Mouse (Mus musculus) fat pad, adult 2 months (tissue): ENCODE measurements around the gene Mdm4.

Source experiments
- DNase-seq: peaks from one replicate; pipeline ENCODE4 v3.0.0-alpha.2; 2011; ENCODE audit warnings: low read depth, low spot score; ENCODE audit errors: extremely low read depth

Gene Mdm4

GRCm38 (mm10) chr1:133030461-133030860 lies at the start of gene Mdm4:
Gene Mdm4 (minus strand): TSS chr1:133030561.
- DNase-seq: no peak

DNA sequence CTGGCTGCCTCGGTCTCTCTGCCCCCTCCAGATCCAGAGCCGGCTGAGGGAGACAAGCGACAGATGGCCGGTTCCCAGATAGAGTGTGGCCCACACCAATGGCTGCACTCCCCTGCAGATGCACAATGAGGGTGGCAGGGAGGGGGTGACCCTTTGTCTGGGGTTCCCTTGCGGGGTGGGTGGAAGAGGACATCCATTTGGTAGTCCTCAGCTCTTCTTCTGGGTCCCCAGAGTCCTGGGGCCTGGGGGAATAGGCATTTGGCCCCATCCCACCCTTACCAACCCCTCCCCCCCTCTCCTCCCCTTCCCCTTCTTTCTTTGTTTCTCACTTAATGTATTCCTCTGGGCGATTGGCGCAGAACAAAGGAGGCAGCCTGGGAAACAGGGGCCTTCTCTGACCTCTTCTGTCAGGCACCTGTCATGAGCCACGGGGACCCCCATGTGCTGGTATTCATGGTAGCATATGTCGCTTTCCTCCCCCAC lies 49.8 kb upstream of the Mdm4 start:
- no peak for DNase-seq

DNA sequence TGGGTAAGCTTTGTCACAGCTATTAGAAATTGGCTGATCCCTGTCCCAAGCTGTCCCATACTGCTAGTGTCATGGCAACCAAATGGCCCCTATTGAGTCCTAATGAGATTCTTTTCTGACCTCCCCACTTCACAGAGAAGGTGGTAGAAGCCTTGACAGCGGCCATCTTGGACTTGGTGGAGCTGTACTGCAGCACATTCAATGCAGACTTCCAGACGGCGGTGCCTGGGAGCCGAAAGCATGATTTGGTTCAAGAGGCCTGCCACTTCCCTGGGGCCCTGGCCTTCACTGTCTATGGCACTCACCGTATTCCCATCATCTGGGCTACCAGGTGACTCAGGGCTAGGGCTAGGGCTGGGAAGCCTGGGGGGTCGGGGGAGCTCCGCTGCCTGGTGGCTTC lies 49.1 kb upstream of the Mdm4 start:
- DNase-seq: no peak

DNA sequence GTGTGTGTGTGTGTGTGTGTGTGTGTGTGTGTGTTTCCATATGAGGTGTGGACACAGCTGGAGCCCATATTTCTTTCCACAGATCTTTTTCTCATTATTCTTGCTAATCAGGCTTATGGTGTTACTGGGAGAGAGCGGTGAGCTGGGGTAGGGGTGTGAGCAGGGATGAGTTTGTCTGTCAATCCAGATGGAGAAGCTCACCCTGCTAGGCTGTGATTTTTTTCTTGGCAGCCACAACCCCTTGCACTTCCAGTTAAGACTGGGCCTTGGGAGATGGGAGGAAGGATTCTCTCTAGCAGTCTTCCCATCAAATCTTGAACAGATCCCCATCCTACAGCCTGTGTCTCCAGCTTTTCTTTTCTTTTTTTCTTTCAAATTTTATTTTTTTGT lies 48.0 kb upstream of the Mdm4 start:
- DNase-seq: no peak

GRCm38 (mm10) chr1:133077606-133078337 lies 47.4 kb upstream of the Mdm4 start:
- no peak for DNase-seq

DNA sequence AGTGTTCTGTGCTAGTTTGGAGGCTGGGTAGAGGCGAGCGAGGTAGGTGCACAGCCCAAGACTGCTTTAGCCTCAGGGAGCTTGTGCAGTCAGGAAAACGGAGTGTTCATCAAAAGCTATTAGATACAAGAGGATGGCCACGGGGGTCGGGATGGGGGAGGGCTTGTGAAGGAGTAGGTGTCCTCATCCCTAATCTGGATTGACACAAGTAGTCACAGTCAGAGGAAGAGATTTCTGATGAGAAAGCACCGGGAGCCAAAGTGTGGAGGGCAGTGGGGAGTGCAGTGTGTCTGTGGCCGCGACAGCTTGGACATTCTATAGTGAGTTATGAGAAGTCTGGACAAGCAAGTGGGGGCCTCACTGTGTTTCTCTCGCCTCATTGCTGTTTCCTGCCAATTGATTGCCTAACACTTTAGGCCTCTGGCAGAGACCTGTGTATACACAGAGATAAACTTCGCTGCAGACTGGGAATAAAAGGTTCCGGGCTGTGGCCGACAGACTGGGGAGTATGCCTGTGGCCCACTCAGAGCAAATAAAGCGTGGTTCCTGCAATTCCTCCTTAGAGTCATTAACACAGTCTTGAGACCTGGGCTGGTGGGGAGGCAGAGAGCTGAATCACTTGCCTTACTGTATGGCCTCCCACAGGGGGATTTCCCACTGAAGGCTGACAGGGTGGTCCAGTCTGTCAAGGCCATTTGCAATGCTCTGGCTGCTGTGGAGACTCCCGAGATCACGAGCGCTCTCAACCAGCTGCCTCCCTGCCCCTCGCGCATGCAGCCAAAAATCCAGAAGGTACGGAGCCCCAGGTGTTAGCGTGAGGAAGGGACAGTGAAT lies 46.5 kb upstream of the Mdm4 start:
- DNase-seq: no peak

DNA sequence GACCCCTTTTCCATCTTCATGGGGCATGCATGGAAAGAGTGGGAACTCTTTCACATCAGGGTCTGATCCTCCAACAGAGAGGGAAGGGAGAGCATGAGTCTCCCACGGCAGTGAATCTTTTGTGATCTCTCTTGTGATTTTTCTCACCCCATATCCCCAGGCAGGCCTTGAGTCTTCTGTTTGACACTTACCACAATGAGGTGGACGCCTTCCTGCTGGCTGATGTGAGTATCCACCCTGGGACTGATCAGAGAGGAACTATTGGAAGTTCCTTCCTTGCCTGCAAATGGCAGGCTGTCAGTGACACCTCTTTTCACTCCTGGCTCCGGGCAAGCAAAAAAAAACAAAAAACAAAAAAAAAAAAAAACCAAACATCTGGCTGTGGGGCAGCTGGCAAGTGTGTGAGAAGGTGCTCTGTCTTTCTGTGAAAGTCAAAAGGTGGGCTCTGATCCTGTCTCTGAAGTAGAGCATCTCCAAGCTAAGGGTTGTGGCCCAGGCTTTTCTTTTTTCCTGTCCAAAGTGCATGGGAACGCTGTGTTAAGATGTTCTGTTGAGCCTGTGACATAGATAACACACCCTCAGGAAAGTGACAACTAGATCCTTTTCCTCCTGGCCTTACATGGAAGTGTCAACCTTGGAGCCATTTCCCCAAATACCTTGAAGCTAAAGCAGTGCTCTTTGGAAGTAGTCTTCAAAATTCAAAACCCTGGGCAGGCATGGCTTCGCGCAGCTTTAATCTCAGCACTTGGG lies 45.5 kb upstream of the Mdm4 start:
- no peak for DNase-seq

- DNase-seq: no peak
These were observed 44.2 kb upstream of the Mdm4 start for GRCm38 (mm10) chr1:133074541-133074940.

GRCm38 (mm10) chr1:133073327-133073856 lies 43.0 kb upstream of the Mdm4 start:
- no peak for DNase-seq

DNA sequence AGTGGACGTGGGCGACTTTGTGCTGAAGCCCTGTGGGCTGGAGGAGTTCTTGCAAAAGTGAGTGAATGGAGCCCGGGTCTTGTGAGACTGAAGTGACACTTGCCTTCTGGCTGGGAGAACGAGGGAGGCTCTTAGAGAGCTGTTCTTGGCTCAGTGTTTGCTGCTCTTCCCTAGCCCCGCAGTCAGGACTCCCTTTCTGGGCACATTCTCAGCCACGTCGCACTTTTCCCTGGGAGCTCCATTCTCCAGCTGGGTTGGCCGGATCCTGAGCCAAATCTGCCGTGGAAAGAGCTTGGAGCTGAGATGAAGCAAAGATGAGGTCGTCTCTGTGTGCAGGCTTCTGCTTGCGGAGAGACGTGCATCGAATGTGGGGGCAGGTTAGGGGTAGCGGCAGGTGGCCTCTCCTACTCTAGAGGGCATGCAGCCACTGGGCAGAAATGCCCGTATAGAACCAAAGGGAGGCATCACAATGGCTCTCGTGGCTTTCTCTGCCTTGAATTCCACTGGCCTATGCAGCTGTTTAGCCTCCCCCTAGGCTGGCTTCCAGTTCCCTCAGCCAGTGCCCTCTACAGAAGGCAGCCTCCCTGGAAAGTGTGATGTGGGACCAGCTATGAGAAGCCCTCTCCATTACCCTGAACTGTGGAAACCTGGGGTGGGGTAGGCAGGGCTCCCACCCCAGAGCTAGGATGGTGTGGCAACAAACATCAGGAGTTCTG lies 41.5 kb upstream of the Mdm4 start:
- no peak for DNase-seq

DNA sequence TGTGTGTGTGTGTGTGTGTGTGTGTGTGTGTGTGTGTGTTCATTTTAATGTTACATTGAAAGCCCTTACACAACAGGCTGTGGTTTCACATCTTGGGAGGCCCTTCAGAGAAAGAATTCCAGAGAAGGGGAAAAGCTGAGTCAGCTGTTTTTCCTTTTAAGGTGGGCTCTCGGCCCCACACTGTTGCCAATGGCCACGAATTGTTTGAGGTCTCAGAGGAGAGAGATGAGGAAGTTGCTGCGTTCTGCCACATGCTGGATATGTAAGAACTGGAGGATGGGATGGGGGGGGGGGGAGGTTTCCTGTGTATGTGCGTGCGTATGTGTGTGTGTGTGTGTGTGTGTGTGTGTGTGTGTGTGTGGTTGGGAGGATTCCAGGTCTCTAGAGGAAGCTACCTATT lies 39.8 kb upstream of the Mdm4 start:
- no peak for DNase-seq

- no peak for DNase-seq
These were observed 39.1 kb upstream of the Mdm4 start for GRCm38 (mm10) chr1:133069275-133070120.

GRCm38 (mm10) chr1:133068669-133069274 lies 38.4 kb upstream of the Mdm4 start:
- DNase-seq: no peak

DNA sequence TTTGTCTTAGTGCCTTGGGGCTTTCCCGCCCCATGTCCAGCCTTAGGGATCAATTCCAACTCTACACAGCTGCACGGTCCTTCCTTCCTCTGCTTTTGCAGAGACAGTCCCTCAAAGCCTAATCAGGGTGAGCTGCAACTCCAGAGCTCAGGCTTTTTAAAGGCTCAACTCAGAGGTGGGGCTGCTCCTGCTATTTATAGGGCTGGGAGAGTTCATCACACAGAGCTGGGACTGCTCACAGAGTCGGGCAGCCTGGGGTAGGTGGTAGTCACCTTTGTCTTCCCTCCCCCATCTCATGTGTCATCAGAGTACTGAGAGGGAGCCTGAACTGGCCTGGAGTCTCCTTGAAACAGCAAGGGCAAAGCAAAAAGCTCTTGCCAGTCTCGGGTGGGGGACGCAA lies 37.9 kb upstream of the Mdm4 start:
- no peak for DNase-seq

GRCm38 (mm10) chr1:133063164-133063563 lies 32.8 kb upstream of the Mdm4 start:
- no peak for DNase-seq

GRCm38 (mm10) chr1:133060681-133061080 lies 30.3 kb upstream of the Mdm4 start:
- DNase-seq: no peak

DNA sequence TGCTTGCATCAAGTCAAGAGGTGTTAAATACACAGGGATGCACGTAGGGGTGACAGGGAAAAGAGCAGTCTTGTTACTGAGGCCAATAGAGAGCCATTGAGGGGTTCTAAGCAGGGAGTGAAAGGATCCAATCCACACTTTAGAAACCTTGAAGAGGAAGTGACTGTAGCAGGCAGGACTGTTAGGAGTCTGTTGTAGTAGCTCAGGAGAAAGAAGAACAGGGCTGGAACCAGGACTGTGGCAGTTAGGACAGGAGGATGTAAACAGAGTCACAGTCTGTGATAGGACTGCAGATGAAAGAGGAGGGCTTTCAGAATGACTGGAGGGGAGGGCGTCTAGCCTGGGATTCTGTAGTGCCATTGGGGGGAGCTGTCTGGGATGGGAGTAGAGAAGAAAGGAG lies 29.2 kb upstream of the Mdm4 start:
- no peak for DNase-seq

DNA sequence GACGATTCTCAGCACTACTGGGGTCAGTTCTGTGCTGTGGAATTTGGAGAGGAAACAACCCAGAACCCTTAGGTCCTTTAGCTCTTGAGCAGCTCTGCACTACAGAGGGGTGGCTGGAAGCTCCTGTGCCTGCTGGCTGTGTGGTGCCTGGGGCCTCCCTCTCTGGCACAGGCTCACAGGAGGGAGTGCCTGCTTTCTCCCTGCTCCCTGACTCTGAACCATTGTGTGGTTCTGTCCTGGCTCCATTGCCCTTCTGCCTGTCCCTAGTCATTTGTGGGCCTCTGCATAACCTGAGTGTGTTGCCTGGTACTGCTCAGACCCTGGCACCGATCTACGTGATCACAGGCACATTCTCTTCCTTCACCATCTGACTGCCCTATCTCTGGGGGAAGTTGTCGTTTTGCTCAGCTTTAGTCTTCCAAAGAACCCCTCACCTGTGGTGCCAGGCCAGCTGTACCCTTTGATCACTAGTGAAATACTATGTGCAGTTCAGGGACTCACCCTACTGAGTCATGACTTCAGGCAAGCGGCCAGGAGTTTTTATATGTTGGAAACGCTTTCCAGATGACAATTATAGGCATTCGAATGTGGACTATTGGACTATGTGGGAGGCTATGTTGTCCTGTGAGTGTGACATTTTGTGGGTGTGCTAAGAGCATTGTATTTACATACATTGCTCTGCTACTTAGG lies 27.1 kb upstream of the Mdm4 start:
- no peak for DNase-seq

GRCm38 (mm10) chr1:133054326-133054725 lies 24.0 kb upstream of the Mdm4 start:
- no peak for DNase-seq
